Mouse (Mus musculus) kidney, postnatal 36 days (tissue): ENCODE measurements at regions not wholly inside any gene's neighbourhood (a gene's known extent, or its start where the extent isn't known, plus 50 kb on each side); places are given as distances from the start of the nearest gene placed in this dataset.

Experiments
- DNase-seq, 2 experiments: peaks; one replicate each; pipeline ENCODE4 v3.0.0; 2021 to 2022; ENCODE audit warnings: mixed read lengths in 2 of 2

DNA sequence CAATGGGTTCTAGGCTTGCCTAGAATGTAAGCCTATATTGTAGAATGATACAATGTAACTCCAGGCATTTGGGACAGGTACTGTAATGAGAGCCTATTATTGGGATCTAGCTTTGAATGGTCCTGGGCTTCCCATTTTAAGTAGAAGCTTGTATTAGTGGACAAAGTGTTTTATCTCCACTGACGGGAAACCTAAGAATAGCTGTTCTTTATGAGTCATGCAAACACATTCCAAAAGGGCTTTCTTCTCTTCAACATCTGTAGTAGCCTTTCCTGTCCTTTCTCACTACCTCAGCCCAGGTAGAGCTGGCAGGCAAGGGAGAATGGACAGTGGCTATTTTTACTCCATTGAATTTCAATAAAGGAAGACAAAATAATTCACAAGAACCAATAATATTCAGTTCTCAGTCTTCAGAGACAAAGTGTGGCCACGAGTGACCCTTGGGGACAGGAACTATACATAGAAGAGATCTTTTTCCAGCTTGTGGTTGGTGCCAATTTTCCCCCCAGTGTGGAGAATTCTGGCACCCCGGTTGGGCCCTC, 82.8 kb downstream of the Csl start:
- DNase-seq = no peak

DNA sequence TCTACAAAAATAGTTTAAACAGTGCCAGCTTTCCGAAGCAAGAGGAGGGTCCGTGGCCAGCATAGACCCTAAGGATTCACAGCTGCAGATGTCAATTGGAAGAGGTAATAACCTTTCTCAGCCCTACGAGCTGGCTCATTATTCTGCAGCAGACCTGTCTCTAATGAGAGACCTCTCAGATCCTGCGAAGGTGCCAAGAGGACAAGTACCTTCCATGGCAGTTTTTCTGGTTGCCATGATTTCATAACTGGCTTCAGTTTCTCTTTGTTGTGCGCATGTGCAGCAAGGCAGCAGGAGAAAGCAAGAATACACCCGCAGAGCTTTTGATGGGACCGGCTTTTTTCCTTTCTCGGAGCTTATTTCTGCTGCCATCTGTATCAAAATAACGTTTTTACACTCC, 81.4 kb downstream of the Csl start:
- DNase-seq = no peak

DNA sequence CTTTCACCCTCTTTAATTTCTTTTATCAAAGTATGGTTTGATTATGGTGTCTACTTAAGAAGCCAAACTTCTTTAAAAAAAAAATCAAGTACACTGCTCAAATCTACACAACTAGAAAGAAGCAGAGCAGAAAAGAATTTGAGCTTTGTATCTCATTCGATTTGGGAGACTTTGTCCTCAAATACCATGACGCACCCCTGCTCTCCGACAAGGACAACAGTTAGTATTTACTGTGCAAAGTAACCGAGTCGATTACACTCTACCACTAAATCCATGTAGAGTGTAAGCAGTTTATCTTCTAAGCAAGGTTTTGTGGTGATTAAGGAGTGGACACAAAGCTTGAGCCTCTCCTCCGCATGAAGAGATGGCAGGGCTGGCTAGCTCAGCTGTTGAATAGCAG, 79.6 kb downstream of the Csl start:
- DNase-seq = no peak

DNA sequence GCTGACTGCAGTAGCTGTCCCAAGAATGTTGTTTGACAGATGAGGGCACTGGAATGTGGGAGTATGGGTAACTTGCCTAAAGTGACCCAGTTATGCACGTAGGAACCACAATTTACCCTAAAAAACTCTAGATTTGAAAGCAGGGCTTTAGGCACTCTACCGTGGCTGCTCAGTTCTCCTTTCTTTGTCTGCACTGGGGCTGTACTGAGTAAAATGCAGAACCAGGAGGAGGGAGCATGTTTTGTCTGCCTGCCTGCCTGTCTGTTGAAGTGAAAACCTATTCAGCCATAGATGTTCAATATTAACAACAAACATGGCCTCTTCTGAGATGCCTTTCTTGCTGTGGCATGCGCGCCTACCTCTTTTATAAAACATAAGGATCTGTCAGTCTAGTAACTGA, 77.5 kb downstream of the Csl start:
- no peak for DNase-seq

DNA sequence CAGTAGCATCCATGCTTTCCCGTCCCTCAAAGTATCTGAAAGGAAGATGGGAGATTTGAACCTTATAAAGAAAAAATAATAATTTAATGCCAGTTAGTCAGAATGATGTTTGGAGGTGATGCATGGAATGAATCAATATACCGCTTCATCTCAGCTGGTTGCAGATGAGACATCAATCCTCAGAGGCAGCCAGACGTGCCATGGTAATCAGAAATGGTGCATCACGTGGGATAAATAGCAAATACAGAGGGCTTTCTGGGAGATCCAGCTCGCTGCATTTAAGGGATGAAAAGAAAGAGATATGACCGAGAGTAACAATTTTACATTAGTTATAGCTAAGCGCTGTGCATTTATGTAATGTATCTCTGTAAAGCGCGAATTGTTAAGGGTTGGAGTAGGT, 77.1 kb downstream of the Csl start:
- DNase-seq = no peak

DNA sequence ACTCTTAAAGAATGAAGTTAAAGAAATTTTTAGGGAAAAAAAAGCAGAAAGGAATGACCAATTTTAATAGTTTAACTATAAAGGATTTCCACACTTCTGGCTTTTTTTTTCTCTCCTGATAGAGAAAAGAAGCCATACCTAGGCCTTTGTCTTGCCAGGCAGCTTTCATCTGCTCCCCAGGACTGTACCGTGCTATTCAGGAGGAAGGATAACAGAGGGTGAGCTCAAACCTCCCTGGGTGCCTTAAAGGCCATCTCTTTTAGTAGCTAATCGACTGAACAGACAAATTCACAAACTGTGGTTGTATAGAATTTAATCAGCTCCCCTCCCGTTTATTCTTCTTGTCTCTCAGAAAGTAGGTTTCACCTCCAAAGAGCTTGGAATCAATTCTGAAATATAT, 76.1 kb downstream of the Csl start:
- no peak for DNase-seq

DNA sequence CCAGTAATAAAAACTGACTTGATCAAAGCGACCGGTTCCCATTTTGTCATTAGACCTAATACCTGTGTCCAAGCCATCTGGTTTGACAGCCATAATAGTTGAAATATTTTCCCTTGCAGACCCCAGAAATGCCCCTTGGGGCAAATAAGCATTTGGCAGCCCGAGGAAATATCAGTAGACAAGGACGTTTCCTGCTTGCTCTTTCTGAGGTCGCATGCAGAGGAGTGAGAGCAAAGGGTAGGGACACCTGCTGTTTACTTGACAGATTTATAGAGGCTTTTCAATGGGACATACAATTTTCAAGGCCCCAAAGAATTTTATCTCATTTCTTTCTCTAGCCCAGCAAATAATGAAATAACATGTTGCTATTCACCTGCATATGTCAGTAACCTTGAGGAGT, 73.5 kb downstream of the Csl start:
- DNase-seq = no peak

DNA sequence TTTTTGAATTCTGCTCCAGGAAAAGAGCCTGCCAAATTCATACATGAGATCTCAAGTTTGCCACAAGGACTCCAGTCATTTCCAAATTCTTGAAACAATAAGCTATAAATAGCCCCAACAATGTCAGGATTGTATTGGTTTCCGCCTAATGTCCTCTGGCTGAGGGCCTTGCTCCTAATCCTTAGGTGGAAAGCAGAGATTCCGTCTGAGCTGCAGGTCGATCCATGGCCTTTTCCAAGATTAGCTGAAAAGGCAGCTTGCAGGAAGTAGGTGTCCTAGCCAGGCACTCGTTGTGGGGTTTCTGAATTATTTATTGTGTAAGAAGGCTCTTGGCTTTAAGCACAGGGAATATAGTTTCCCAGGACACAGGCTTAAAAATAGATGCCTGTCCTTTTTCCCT, 72.4 kb downstream of the Csl start:
- DNase-seq = peak; percentile 3 to 14

DNA sequence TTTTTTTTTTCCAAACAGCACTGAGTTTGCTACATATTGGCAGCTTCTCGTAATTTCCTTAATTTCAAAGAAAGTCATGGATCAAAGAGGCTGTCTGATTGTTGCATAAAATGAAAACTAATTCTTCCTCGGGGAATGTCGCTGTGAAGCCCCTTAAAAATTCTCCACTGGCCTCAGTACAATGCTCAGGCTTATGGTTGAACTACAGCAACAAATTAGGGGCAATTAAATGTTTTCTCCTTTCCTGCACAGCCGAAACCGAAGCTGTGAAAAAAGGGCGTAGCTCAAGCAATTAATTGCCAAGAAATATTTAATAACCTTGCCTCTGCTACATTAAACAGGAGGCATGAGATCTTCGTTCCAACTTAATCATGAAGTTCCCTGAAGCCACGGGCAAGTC, 61.8 kb downstream of the Csl start:
- DNase-seq = no peak

DNA sequence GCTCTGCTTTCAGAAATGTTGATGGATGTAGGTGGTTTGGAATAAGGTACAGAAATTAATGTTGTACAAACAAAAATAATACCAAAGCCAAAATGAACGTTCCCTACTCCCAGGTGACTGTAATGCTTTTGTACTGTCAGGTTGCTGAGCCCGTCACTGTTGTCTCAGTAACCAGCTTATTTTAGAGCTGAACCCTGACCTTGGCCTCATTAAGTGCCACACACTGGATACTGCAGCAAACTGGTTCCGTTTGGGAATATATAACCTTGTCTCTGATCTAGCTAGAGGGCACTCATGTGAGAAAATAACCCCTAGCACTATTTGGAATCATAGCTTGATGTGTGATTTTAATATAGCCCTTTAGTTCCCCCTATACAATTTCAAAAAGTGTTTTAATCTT, 60.0 kb downstream of the Csl start:
- DNase-seq = no peak

DNA sequence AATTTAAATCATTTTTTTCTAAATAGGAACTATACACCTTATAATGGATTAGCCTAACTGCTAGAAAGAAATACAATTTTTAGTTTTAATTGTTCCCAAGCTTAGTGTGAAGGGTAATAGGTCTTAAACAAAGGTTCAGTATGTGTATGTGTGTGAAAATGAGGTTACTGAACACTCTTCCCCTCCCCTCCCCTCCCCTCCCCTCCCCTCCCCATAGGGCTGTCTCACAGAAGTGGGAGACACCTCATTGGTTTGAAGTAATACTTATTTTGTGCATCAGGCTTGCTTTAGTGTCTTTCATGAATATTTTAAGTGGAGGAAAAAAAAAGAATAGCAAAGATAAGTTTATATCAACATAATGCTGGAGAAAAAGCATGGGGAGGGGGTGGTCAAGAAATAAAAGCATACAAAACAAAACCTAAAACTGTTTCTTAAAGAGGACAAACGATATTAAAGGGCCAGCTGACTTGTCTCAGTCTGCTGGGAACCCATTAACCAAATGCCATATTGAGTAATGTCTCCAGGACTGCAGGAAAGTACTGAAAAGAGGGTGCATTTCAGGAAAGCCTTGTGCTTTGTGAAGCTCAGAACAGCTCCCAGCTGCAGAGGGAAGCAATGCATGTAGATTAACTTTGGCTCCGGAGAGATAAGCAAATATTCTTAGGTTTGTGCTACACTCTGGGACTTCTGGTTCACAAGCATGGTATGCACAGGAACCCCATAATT, 59.2 kb downstream of the Csl start:
- DNase-seq = no peak
